Mouse (Mus musculus): ENCODE results near the gene Hist4h4.

GRCm38 (mm10) chr6:136763912-136764311 lies 40.3 kb downstream of the Hist4h4 start:
- TF ChIP-seq ZNF384 (IDR thresholded peaks at IDR 0.05; ENCODE audit: low read depth, low read length) (no peak), POLR2A (IDR thresholded peaks at IDR 0.05; ENCODE audit: low read depth, low read length) (no peak), MAX (IDR thresholded peaks at IDR 0.05; ENCODE audit: low read length) (no peak), EP300 (IDR thresholded peaks at IDR 0.05; ENCODE audit: low read length) (no peak), ELF1 (IDR thresholded peaks at IDR 0.05; ENCODE audit: low read depth, low read length) (no peak)
